Mouse (Mus musculus) heart, embryonic 10.5 days (tissue): Measurements from ENCODE around the gene AF067061. TPM values are rescaled to one million over a fixed set of nuclear protein-coding genes. Genes with fewer than 3 reads are reported as not detected.

Experiments used
- DNase-seq: peaks from one replicate; pipeline ENCODE4 v3.0.0-alpha.2; 2017; ENCODE audit warnings: low spot score
- H3K27ac ChIP-seq: fragments of 300-500 bp; sonication (generic); 2 replicates; pipeline ENCODE4 v1.5.1; 2016; ENCODE audit warnings: mild to moderate bottlenecking
- H3K27me3 ChIP-seq: fragments of 300-500 bp; sonication (generic); 2 replicates; pipeline ENCODE4 v1.6.1; 2016; ENCODE audit warnings: mild to moderate bottlenecking; ENCODE audit not compliant: poor library complexity, insufficient read depth, severe bottlenecking
- H3K36me3 ChIP-seq: fragments of 300-500 bp; sonication (generic); 2 replicates; pipeline ENCODE4 v1.6.1; 2016; ENCODE audit warnings: mild to moderate bottlenecking, moderate library complexity
- H3K4me1 ChIP-seq: fragments of 300-500 bp; sonication (generic); 2 replicates; pipeline ENCODE4 v1.6.1; 2016; ENCODE audit warnings: mild to moderate bottlenecking
- H3K4me3 ChIP-seq: fragments of 300-500 bp; sonication (generic); 2 replicates; pipeline ENCODE4 v1.5.1; 2016; ENCODE audit warnings: mild to moderate bottlenecking, moderate library complexity
- H3K9me3 ChIP-seq: fragments of 300-500 bp; sonication (generic); 2 replicates; pipeline ENCODE4 v1.6.1; 2016; ENCODE audit warnings: mild to moderate bottlenecking, moderate library complexity
- WGBS: fragments of 180-500 bp; shearing (Covaris S2); methylation state at CpG from one replicate; pipeline ENCODE4 v1.1.7; 2016; 5-methylcytosine and 5-hydroxymethylcytosine counted together
- polyA plus RNA-seq: library from polyadenylated mRNA; unstranded; fragments of >200 nt; fragmentation: Nextera tagmentation; extraction: Ambion mirVana; gene quantifications from 2 replicates; pipeline ENCODE4 v1.2.1, GENCODE M21; 2016

Gene AF067061
- polyA plus RNA-seq, 1 experiment from 2014 or later, result not detected

DNA sequence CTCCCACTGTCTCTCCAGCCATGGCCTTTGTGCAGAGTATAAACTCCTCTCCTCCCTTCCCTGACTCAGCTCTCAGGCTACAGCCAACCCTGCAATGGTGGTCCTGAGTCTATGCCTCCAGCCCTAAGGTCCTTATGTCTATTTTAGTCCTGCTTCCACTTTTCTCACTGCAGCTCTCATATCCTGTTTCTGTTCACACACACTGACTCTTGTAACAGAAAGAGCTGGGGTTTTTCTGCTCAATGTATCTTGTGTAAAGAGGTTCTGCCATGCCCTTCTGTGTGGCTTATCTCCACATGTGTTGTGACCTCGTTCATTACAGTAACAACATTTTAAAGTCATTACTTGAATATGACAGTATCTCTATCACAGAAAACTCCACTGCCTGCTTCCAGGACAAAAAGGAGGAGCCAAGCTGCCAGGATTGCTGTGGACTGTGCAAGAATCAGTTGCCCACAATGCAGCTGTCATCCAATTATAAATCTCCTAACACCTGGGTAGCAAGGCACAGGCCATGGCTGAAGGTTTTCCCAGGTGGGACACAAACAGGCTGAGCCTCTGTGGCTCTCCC lies 36.5 kb downstream of the AF067061 start:
- Histone ChIP-seq H3K27me3 (no peaks in the 10 kb centered on the region), H3K9me3 (no peaks in the 10 kb centered on the region), H3K27ac (no peak overlapping the region), H3K4me3 (no peak overlapping the region), H3K4me1 (no peaks in the 10 kb centered on the region), H3K36me3 (no peaks in the 10 kb centered on the region)
- 50% methylated on average over 1 of the region's 1 CpGs for WGBS
- no peak for DNase-seq

DNA sequence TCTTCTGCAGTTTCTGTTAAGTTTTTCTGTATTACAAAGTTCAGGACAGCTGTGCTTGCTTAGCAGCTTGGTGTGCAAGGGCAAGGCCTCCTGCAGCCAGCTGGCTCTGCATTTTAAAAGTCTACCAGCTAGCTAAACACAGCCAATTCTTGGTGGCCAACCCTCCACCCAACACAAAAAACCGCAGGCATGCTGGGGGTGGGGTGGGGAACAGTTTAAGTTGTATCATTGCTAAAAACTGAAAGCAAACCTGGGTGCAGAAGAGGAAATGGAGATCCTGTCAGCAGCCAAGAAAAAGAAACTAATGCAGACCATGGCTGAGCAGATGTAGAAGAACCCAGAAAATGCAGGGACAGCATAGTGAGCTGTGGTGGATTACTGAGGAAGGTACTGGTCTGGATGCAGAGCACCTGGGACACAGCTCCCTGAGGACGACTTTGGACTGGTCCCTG lies 37.1 kb downstream of the AF067061 start, which contains the start of gene BC147527:
BC147527 (plus strand) TSS at position 402 of the 452 bp plus-strand sequence.
- Histone ChIP-seq H3K27ac (no peak within 1 kb of the TSS), H3K4me1 (no peaks in the 10 kb centered on the region), H3K9me3 (no peaks in the 10 kb centered on the region), H3K36me3 (no peaks in the 10 kb centered on the region), H3K4me3 (no peak within 1 kb of the TSS), H3K27me3 (no peaks in the 10 kb centered on the region)
- WGBS, result 47% methylated on average over 2 of the region's 2 CpGs
- no peak for DNase-seq

DNA sequence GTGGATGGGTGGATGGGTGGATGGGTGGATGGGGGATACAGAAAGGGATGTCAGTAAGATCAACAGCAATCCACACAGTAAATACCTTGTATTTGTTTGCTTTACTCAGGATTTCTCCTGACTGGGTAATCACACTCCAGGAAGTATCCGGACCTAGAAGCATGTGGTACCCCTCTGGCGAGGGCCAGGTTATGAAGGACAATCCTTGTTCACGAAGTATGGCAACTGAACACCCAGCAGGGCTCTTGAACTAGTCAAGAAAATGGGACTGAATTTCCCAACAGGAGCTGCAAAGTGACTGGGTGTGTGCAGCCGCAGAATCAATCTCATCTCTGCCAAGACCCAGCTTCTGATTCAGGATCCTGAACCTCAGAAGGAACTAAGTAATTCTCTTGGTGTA lies 37.9 kb downstream of the AF067061 start:
- 70% methylated on average over 4 of the region's 4 CpGs for WGBS
- Histone ChIP-seq H3K27ac (no peak overlapping the region), H3K27me3 (no peaks in the 10 kb centered on the region)

DNA sequence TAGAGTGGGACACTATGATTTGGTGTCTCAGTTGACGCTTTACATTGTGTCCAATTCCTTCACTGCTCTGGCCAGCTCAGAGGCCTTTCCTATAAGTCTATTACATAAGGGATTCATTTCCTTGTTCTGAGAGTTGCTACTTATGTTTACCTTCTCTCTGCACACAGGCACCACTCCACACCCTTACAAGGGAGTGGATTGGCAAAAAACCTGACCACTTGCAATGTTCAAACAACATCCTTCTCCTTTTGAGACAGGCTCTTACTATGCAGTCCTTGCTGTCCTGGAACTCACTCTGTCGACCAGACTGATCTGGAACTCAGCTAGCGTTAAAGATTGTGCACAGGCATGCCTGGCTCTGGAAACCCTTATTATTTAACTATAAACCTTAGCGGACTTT lies 47.8 kb downstream of the AF067061 start:
- Histone ChIP-seq H3K4me3 (no peak overlapping the region), H3K27ac (no peak overlapping the region), H3K9me3 (no peaks in the 10 kb centered on the region), H3K27me3 (peaks cover 3% of the 10 kb centered on the region; the same call in 1 of the 2 replicates), H3K36me3 (no peaks in the 10 kb centered on the region), H3K4me1 (no peaks in the 10 kb centered on the region)
- no peak for DNase-seq
- 70% methylated on average over 4 of the region's 4 CpGs for WGBS

More for the DNA sequence above, 37.9 kb downstream of the AF067061 start:
- H3K4me3 ChIP-seq, result no peak overlapping the region
- no peak for DNase-seq
- no peaks in the 10 kb centered on the region for H3K4me1 ChIP-seq
- H3K36me3 ChIP-seq, result no peaks in the 10 kb centered on the region
- no peaks in the 10 kb centered on the region for H3K9me3 ChIP-seq

DNA sequence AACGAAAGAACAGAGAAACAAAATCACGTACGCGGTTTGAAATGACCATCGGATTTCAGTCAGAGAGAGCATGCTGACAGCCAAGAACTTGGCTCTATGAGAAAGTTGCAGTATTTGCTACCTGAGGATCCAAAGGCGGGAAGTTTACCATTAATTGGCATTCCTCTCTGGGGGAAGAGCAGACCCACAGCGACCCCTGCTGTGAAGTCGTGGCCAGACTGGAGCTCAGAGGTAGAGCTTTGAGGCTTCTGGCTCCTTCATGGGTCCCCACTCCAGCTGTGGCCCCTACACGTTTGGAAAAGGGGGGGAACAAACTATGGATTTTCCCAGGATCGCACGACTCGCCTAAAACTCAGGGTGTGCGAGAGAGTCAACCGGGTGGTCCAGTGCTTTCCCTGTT lies 50.7 kb downstream of the AF067061 start:
- H3K9me3 ChIP-seq, result no peaks in the 10 kb centered on the region
- WGBS, result 39% methylated on average over 14 of the region's 14 CpGs
- no peak overlapping the region; the same call in 1 of the 2 replicates for H3K4me3 ChIP-seq
- H3K4me1 ChIP-seq, result no peaks in the 10 kb centered on the region
- no peak overlapping the region for H3K27ac ChIP-seq
- no peaks in the 10 kb centered on the region for H3K36me3 ChIP-seq
- peaks cover 3% of the 10 kb centered on the region; the same call in 1 of the 2 replicates for H3K27me3 ChIP-seq
- DNase-seq, result no peak

Other genes with a start within 250 kb of the AF067061 start
- gene Gm36079, start 236.1 kb upstream of the AF067061 start, polyA plus RNA-seq, result not detected in 2 replicates
- not detected in 2 replicates for gene Gm21188, start 210.9 kb upstream of the AF067061 start, polyA plus RNA-seq
- not detected in 2 replicates for gene Gm20767, start 122.9 kb upstream of the AF067061 start, polyA plus RNA-seq
- not detected in 2 replicates for gene Gm21818, start 90.7 kb upstream of the AF067061 start, polyA plus RNA-seq
- gene Gm21762, start 47.2 kb upstream of the AF067061 start, polyA plus RNA-seq, result not detected in 2 replicates
- gene Gm21731, start 24.0 kb upstream of the AF067061 start, polyA plus RNA-seq, result not detected in 2 replicates
- gene BC147527, start 37.3 kb downstream of the AF067061 start, polyA plus RNA-seq, result not detected in 2 replicates
- not detected in 2 replicates for gene Tcstv3, start 53.8 kb downstream of the AF067061 start, polyA plus RNA-seq